Mouse (Mus musculus) C2C12 (cell line): Measurements from ENCODE around the gene Esrrb.

ENCODE experiments used
- CEBPB ChIP-seq: IDR thresholded peaks from one replicate; pipeline ENCODE4 v1.6.1; 2011; ENCODE audit warnings: low read depth, mild to moderate bottlenecking, control low read depth, moderate library complexity
- CTCF ChIP-seq: IDR thresholded peaks from one replicate; pipeline ENCODE4 v1.5.1; 2011; ENCODE audit not compliant: control insufficient read depth, insufficient read depth, insufficient read length
- MAX ChIP-seq: IDR thresholded peaks from one replicate; pipeline ENCODE4 v1.6.1; 2011; ENCODE audit warnings: mild to moderate bottlenecking, control low read depth

DNA sequence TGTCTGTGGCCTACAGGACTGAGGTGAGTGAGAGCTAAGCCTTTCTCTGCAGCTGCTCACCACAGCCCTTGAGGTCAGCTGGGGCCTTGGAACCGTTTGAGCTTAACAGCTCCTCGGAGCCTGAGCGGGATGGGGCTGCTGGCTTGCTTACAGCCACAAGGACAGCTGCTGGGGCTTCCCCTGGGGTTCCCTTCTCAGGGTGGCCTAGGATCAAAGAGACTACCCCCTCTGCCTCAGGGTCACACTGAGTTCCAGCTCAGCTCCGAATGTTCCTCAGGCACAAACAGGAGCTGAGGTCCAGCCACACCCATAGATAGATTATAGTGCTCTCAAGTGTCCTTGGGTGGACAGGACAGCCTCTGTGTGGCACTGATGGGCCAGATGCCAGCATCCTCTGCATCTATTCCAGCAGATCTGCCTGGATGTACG lies 122.5 kb downstream of the Esrrb start:
- TF ChIP-seq CTCF, result no peak
- no peak for TF ChIP-seq CEBPB
- no peak for TF ChIP-seq MAX
